Mouse (Mus musculus) spleen, adult 2 months (tissue): Measurements from ENCODE around the gene Ccdc82. TPM values are rescaled to one million over a fixed set of nuclear protein-coding genes. Genes with fewer than 3 reads are reported as not detected.
A peak's percentile ranks its signal among the peaks of the same experiment; 100 is the strongest.

ENCODE experiments used
- DNase-seq, 2 experiments: peaks; one replicate each; pipeline versions ENCODE4 v3.0.0 to v3.0.0-alpha.2; 2012 to 2021; ENCODE audit warnings: low spot score in 2 of 2, low read depth in 1 of 2
- H3K27ac ChIP-seq: fragments of 200-500 bp; 2 replicates; pipeline ENCODE4 v1.5.1; 2012; ENCODE audit warnings: low read length, inconsistent platforms; ENCODE audit not compliant: insufficient read depth
- H3K27me3 ChIP-seq: fragments of 200-500 bp; 2 replicates; pipeline ENCODE4 v1.6.1; 2012; ENCODE audit warnings: mild to moderate bottlenecking, moderate library complexity, low read length, inconsistent platforms; ENCODE audit not compliant: control insufficient read depth, insufficient read depth
- H3K36me3 ChIP-seq: fragments of 200-500 bp; 2 replicates; pipeline ENCODE4 v1.6.1; 2012; ENCODE audit warnings: mild to moderate bottlenecking, low read length, inconsistent platforms; ENCODE audit not compliant: control insufficient read depth, insufficient read depth
- H3K4me1 ChIP-seq: fragments of 200-500 bp; 2 replicates; pipeline ENCODE4 v1.6.1; 2011; ENCODE audit warnings: inconsistent platforms; ENCODE audit not compliant: control insufficient read depth, insufficient read depth, insufficient read length
- H3K4me3 ChIP-seq: fragments of 200-500 bp; 2 replicates; pipeline ENCODE4 v1.5.1; 2011; ENCODE audit warnings: mild to moderate bottlenecking, inconsistent platforms; ENCODE audit not compliant: insufficient read depth, insufficient read length; ENCODE audit errors: extremely low read depth
- CTCF ChIP-seq: fragments of 200-500 bp; IDR thresholded peaks from 2 replicates; pipeline ENCODE4 v1.5.1; 2011; ENCODE audit warnings: mild to moderate bottlenecking, inconsistent platforms; ENCODE audit not compliant: insufficient read depth, insufficient read length, insufficient replicate concordance; ENCODE audit errors: extremely low read depth
- POLR2A ChIP-seq: fragments of 200-500 bp; IDR thresholded peaks from 2 replicates; pipeline ENCODE4 v1.6.1; 2011; ENCODE audit warnings: low read depth, low read length, inconsistent platforms
- WGBS: fragments of 180-500 bp; shearing (Covaris S2); methylation state at CpG from one replicate; pipeline ENCODE4 v1.1.7; 2018; 5-methylcytosine and 5-hydroxymethylcytosine counted together
- polyA plus RNA-seq: library from polyadenylated mRNA; depleted of rRNA; stranded (reverse); fragments of >200 nt; gene quantifications from 2 replicates; pipeline ENCODE4 v1.2.3, GENCODE M21; 2012; rRNA removed

Ccdc82 gene
- 6.5 and 8.3 TPM in 2 replicates for polyA plus RNA-seq

GRCm38 (mm10) chr9:13246815-13247638 lies at the start of gene Ccdc82:
TSS of gene Ccdc82 (plus strand) at chr9:13246955.
- Histone ChIP-seq H3K27me3 (no peaks in the 10 kb centered on the region), H3K36me3 (no peaks in the 10 kb centered on the region), H3K4me1 (no peaks in the 10 kb centered on the region), H3K4me3 (peak within 1 kb of the TSS; percentile 73), H3K27ac (peak within 1 kb of the TSS; percentile 74)
- DNase-seq = peak; percentile 72 to 90
- under 1% methylated on average over 23 of the region's 39 CpGs for WGBS
- TF ChIP-seq CTCF = no peak
- peak; percentile 28; the same call in 1 of the 2 replicates for TF ChIP-seq POLR2A

GRCm38 (mm10) chr9:13200079-13200478 lies 46.7 kb upstream of the Ccdc82 start:
- TF ChIP-seq CTCF = no peak
- TF ChIP-seq POLR2A = no peak
- Histone ChIP-seq H3K4me3 (no peak overlapping the region), H3K27me3 (no peaks in the 10 kb centered on the region), H3K27ac (no peak overlapping the region), H3K36me3 (no peaks in the 10 kb centered on the region), H3K4me1 (no peaks in the 10 kb centered on the region)
- 86% methylated on average over 3 of the region's 3 CpGs for WGBS
- DNase-seq = no peak

DNA sequence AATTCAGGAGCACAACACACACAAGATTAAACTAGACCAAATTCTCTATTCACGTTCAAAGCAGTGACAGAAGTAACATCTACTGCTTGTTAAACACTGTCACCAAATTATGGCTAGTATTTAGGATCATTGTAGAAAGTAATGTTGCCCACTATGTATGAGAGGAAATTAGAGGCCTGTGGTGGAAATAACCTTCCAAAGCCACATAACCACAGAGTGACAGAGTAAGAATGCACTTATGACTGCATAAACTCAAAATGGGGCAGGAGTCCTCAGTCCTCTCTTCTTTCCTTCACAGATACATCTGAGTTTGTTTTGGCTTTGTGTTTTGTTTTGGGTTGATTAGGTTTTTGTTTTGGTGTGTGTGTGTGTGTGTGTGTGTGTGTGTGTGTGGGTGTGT lies 43.6 kb upstream of the Ccdc82 start:
- H3K4me1 ChIP-seq = no peaks in the 10 kb centered on the region
- H3K4me3 ChIP-seq = no peak overlapping the region
- TF ChIP-seq POLR2A (no peak), CTCF (no peak)
- no peak for DNase-seq
- 32% methylated on average over 1 of the region's 1 CpGs for WGBS
- H3K36me3 ChIP-seq = no peaks in the 10 kb centered on the region
- H3K27ac ChIP-seq = no peak overlapping the region
- H3K27me3 ChIP-seq = no peaks in the 10 kb centered on the region

DNA sequence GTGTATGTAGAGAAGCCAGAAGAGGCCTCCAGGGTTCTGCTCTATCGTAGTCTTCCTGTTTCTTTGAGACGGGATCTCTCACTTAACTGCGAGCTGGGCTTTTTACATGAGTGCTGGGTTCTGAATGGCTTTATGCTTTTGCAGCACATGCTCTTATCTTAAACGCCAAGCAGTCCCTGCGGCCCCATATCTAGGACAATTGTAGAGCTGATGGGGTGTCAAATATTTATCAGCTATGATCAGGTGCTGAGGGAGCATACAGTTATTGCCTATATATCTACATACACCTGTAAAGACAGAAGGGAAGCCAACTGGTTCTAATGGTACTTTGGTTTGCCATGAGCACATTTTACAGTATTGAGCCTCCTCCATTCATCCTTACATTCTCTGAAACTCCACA lies 43.1 kb upstream of the Ccdc82 start:
- WGBS = 78% methylated on average over 5 of the region's 5 CpGs
- H3K27ac ChIP-seq = no peak overlapping the region

GRCm38 (mm10) chr9:13206369-13206768 lies 40.4 kb upstream of the Ccdc82 start:
- TF ChIP-seq POLR2A (no peak), CTCF (no peak)
- Histone ChIP-seq H3K27me3 (no peaks in the 10 kb centered on the region), H3K36me3 (no peaks in the 10 kb centered on the region), H3K4me3 (no peak overlapping the region), H3K27ac (no peak overlapping the region), H3K4me1 (no peaks in the 10 kb centered on the region)
- no peak for DNase-seq
- 87% methylated on average over 2 of the region's 2 CpGs for WGBS

More for the DNA sequence above, 43.1 kb upstream of the Ccdc82 start:
- Histone ChIP-seq H3K36me3 (no peaks in the 10 kb centered on the region), H3K4me3 (no peak overlapping the region), H3K4me1 (no peaks in the 10 kb centered on the region), H3K27me3 (no peaks in the 10 kb centered on the region)
- TF ChIP-seq CTCF = no peak
- no peak for TF ChIP-seq POLR2A
- DNase-seq = no peak

DNA sequence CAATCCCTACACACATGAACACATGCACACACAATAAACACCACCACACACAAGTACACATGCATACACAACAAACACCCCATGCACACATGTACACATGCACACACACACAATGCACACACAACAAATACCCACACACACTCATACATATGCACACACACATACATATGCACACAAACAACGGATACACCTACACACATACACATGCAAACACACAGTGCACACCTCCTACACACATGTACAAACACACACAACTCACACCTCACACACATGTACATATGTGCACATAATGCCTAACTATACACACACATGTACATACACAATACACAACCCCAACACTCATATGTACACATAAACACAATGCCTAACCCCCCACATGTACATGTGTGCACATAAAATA lies 20.9 kb upstream of the Ccdc82 start:
- Histone ChIP-seq H3K36me3 (no peaks in the 10 kb centered on the region), H3K4me1 (no peaks in the 10 kb centered on the region), H3K27ac (no peak overlapping the region), H3K27me3 (no peaks in the 10 kb centered on the region), H3K4me3 (no peak overlapping the region)
- no peak for DNase-seq
- TF ChIP-seq CTCF = no peak
- TF ChIP-seq POLR2A = no peak
- 89% methylated on average over 1 of the region's 1 CpGs for WGBS

- H3K27ac ChIP-seq = no peak overlapping the region
- 46% methylated on average over 4 of the region's 4 CpGs for WGBS
- H3K4me1 ChIP-seq = no peaks in the 10 kb centered on the region; the same call in 1 of the 2 replicates
- H3K27me3 ChIP-seq = no peaks in the 10 kb centered on the region
- no peaks in the 10 kb centered on the region for H3K36me3 ChIP-seq
- no peak for DNase-seq
- TF ChIP-seq POLR2A (no peak), CTCF (no peak)
- no peak overlapping the region for H3K4me3 ChIP-seq
Observed at GRCm38 (mm10) chr9:13230553-13230952, 16.2 kb upstream of the Ccdc82 start.
